Mouse (Mus musculus): ENCODE results near the gene Cdr2.
A peak's percentile ranks its signal among the peaks of the same experiment; 100 is the strongest.
"Not testable (repeated sequence)": the region's sequence is repeated elsewhere in the genome, so short reads cannot be mapped to it uniquely, and the experiment has no call there.

The Cdr2 gene

GRCm38 (mm10) chr7:120982200-120982841 lies at the start of gene Cdr2, which contains the start of gene Mfsd13b:
TSS of gene Cdr2 (minus strand) at chr7:120982312.
TSS of gene Mfsd13b (plus strand) at chr7:120982509.
- DNase-seq, result peak; percentile 93

- not testable (repeated sequence) for DNase-seq
Observed at GRCm38 (mm10) chr7:121029947-121030346, 47.8 kb upstream of the Cdr2 start.

GRCm38 (mm10) chr7:121026300-121026699 lies 44.2 kb upstream of the Cdr2 start:
- DNase-seq, result no peak

- DNase-seq, result no peak
Observed at GRCm38 (mm10) chr7:121025221-121026008, 43.3 kb upstream of the Cdr2 start.

- no peak for DNase-seq
Observed at GRCm38 (mm10) chr7:121020277-121020676, 38.2 kb upstream of the Cdr2 start.

GRCm38 (mm10) chr7:121018778-121019177 lies 36.7 kb upstream of the Cdr2 start:
- no peak for DNase-seq

- DNase-seq, result no peak
Observed at GRCm38 (mm10) chr7:121014486-121014885, 32.4 kb upstream of the Cdr2 start.

- DNase-seq, result no peak
Observed at GRCm38 (mm10) chr7:121011794-121012689, 29.9 kb upstream of the Cdr2 start.

GRCm38 (mm10) chr7:121003793-121004418 lies 21.8 kb upstream of the Cdr2 start:
- DNase-seq, result no peak

GRCm38 (mm10) chr7:121002407-121002928 lies 20.4 kb upstream of the Cdr2 start:
- DNase-seq, result no peak

- DNase-seq, result no peak
Observed at GRCm38 (mm10) chr7:121001879-121002278, 19.8 kb upstream of the Cdr2 start.

GRCm38 (mm10) chr7:121000065-121000822 lies 18.1 kb upstream of the Cdr2 start:
- no peak for DNase-seq

GRCm38 (mm10) chr7:120999021-120999530 lies 17.0 kb upstream of the Cdr2 start:
- no peak for DNase-seq

GRCm38 (mm10) chr7:120991191-120991590 lies 9.1 kb upstream of the Cdr2 start:
- DNase-seq, result no peak

- DNase-seq, result no peak
Observed at GRCm38 (mm10) chr7:120982968-120983367, 856 bp upstream of the Cdr2 start.

- DNase-seq, result peak; percentile 38
Observed at GRCm38 (mm10) chr7:120980931-120981924, 884 bp downstream of the Cdr2 start.

GRCm38 (mm10) chr7:120980041-120980440 lies 2.1 kb downstream of the Cdr2 start:
- no peak for DNase-seq

- DNase-seq, result no peak
Observed at GRCm38 (mm10) chr7:120977063-120977462, 5.0 kb downstream of the Cdr2 start.

- DNase-seq, result no peak
Observed at GRCm38 (mm10) chr7:120974001-120974400, 8.1 kb downstream of the Cdr2 start.

GRCm38 (mm10) chr7:120972471-120972870 lies 9.6 kb downstream of the Cdr2 start:
- not testable (repeated sequence) for DNase-seq
